Mouse (Mus musculus): Measurements from ENCODE around the gene Iqcd. TPM values are rescaled to one million over a fixed set of nuclear protein-coding genes. Genes with fewer than 3 reads are reported as not detected.
A peak's percentile ranks its signal among the peaks of the same experiment; 100 is the strongest.

Iqcd gene
- total RNA-seq, 2 experiments from 2014 or later: 0.13 TPM; not detected in 1

- DNase-seq: no peak
- intact Hi-C loops (cut with DNase I; ENCODE audit: low total_unique reads): no loop called here
Measured at GRCm38 (mm10) chr5:120569791-120570190, 19.0 kb upstream of the Iqcd start.

GRCm38 (mm10) chr5:120570289-120570897, 18.4 kb upstream of the Iqcd start:
- intact Hi-C loops (cut with DNase I; ENCODE audit: low total_unique reads): no loop called here
- DNase-seq: no peak

GRCm38 (mm10) chr5:120571056-120571740, 17.6 kb upstream of the Iqcd start:
- peak; percentile 38 for DNase-seq
- intact Hi-C loops (cut with DNase I; ENCODE audit: low total_unique reads): no loop called here

- no peak for DNase-seq
- intact Hi-C loops (cut with DNase I; ENCODE audit: low total_unique reads): no loop called here
Measured at GRCm38 (mm10) chr5:120574469-120575063, 14.2 kb upstream of the Iqcd start.

- intact Hi-C loops (cut with DNase I; ENCODE audit: low total_unique reads): no loop called here
- no peak for DNase-seq
Measured at GRCm38 (mm10) chr5:120576781-120577301, 12.0 kb upstream of the Iqcd start.

- no peak for DNase-seq
- intact Hi-C loops (cut with DNase I; ENCODE audit: low total_unique reads): no loop called here
Measured at GRCm38 (mm10) chr5:120577935-120578441, 10.8 kb upstream of the Iqcd start.

GRCm38 (mm10) chr5:120578504-120579081, 10.2 kb upstream of the Iqcd start:
- DNase-seq: peak; percentile 72
- intact Hi-C loops (cut with DNase I; ENCODE audit: low total_unique reads): no loop called here

- intact Hi-C loops (cut with DNase I; ENCODE audit: low total_unique reads): no loop called here
- peak; percentile 81 for DNase-seq
Measured at GRCm38 (mm10) chr5:120579211-120579897, 9.5 kb upstream of the Iqcd start.

- intact Hi-C loops (cut with DNase I; ENCODE audit: low total_unique reads): no loop called here
- no peak for DNase-seq
Measured at GRCm38 (mm10) chr5:120579898-120580626, 8.8 kb upstream of the Iqcd start.

GRCm38 (mm10) chr5:120582002-120582401, 6.8 kb upstream of the Iqcd start:
- intact Hi-C loops (cut with DNase I; ENCODE audit: low total_unique reads): no loop called here
- no peak for DNase-seq

GRCm38 (mm10) chr5:120583511-120583910, 5.3 kb upstream of the Iqcd start:
- DNase-seq: no peak
- intact Hi-C loops (cut with DNase I; ENCODE audit: low total_unique reads): no loop called here

GRCm38 (mm10) chr5:120584968-120585367, 3.8 kb upstream of the Iqcd start:
- no peak for DNase-seq
- intact Hi-C loops (cut with DNase I; ENCODE audit: low total_unique reads): no loop called here

GRCm38 (mm10) chr5:120586741-120587615, 1.8 kb upstream of the Iqcd start:
- no peak for DNase-seq
- intact Hi-C loops (cut with DNase I; ENCODE audit: low total_unique reads): no loop called here

- intact Hi-C loops (cut with DNase I; ENCODE audit: low total_unique reads): no loop called here
- no peak for DNase-seq
Measured at GRCm38 (mm10) chr5:120587616-120587926, 1.2 kb upstream of the Iqcd start.

GRCm38 (mm10) chr5:120587940-120588568, 762 bp upstream of the Iqcd start:
- DNase-seq: no peak
- intact Hi-C loops (cut with DNase I; ENCODE audit: low total_unique reads): no loop called here

GRCm38 (mm10) chr5:120590356-120591010, 1.7 kb downstream of the Iqcd start:
- intact Hi-C loops (cut with DNase I; ENCODE audit: low total_unique reads): no loop called here
- DNase-seq: no peak

- no peak for DNase-seq
- intact Hi-C loops (cut with DNase I; ENCODE audit: low total_unique reads): no loop called here
Measured at GRCm38 (mm10) chr5:120592141-120592540, 3.3 kb downstream of the Iqcd start.
